Mouse (Mus musculus): ENCODE measurements at regions not wholly inside any gene's neighbourhood (a gene's known extent, or its start where the extent isn't known, plus 50 kb on each side); places are given as distances from the start of the nearest gene placed in this dataset.
"Not testable (repeated sequence)": the region's sequence is repeated elsewhere in the genome, so short reads cannot be mapped to it uniquely, and the experiment has no call there.

DNA sequence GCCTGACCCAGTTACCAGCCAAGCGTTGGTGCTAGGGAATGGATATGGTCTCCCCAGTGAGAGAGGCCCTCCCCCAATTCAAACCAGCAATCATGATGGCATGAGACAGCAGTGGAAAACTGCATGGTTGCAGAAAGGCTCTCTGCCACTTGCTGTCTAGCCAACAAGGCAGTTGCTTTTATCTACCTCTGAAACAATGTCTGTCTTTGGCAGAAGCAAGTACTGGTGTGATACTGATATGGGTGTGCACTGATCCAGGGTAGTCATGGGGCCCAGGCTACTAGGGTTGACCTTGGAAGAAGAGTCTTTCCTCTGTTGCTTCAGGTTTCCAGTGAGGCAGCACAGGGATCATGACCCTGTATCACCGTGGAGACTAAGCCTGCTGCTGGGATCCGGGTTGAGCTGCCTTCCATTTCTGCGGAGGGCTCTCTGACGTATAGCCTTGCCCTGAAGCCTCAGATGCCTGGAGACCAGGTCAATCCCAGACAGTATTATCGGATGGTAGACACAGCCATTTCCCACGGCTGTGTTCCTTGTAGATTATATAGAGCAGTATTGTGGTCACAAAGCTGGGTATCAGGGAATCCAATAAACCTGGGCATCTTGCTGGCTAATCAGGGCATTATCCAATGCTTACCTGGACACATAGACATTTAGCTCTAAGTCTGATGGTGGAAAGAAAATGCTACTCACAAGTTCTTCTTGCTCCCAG, 101.5 kb upstream of the Klf13 start:
- ATAC-seq (ENCODE audit: extremely low read depth, insufficient number of reproducible peaks, low FRiP score, poor library complexity, severe bottlenecking): no peak

- peak; percentile 70 for ATAC-seq (ENCODE audit: extremely low read depth, insufficient number of reproducible peaks, low FRiP score, poor library complexity, severe bottlenecking)
Measured at GRCm38 (mm10) chr7:64037701-64038231, 99.1 kb upstream of the Klf13 start.

- no peak for ATAC-seq (ENCODE audit: extremely low read depth, insufficient number of reproducible peaks, low FRiP score, poor library complexity, severe bottlenecking)
Measured at GRCm38 (mm10) chr7:64036154-64036553, 97.4 kb upstream of the Klf13 start.

- no peak for ATAC-seq (ENCODE audit: extremely low read depth, insufficient number of reproducible peaks, low FRiP score, poor library complexity, severe bottlenecking)
Measured at GRCm38 (mm10) chr7:64035025-64035606, 96.4 kb upstream of the Klf13 start.

DNA sequence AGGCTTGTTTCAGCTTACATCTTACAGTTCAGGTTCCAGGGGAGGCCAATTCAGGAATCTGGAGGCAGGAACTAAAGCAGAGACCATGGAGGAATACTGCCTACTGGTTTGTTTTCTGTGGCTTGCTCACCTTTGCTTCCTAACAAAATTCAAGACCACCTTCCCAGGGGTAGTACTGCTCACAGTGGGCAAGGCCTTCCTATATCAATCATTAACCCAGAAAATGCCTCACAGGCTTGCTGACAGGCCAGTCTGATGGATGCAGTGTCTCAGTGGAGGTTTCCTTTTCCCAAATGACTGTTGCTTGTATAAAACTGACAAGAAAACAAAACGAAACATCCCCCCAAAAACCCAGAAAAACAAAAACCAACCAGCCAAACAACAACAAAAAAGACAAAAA, 95.8 kb upstream of the Klf13 start:
- no peak for ATAC-seq (ENCODE audit: extremely low read depth, insufficient number of reproducible peaks, low FRiP score, poor library complexity, severe bottlenecking)

GRCm38 (mm10) chr7:64033388-64033787, 94.7 kb upstream of the Klf13 start:
- ATAC-seq (ENCODE audit: extremely low read depth, insufficient number of reproducible peaks, low FRiP score, poor library complexity, severe bottlenecking): no peak

DNA sequence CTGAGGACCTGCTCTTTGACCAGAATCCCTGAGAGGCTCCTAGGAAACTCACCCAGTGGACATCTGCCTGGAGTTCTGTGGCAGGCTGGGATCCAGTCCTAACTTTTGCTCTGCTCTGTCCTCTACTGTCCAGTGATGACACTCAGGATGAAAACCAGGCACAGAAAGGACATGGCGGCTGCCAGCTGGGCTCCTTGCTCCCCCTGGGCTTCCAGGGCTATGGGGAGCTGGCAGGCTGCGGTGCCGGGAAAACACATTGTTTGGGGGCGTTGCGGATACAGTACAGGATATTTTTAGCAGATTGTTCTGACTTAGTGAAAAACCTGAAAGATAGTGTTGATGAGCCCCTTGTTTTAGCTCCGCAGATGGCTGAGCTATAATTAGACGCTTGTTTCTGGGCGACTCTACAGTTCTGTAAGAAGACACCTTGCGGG, 94.2 kb upstream of the Klf13 start:
- ATAC-seq (ENCODE audit: extremely low read depth, insufficient number of reproducible peaks, low FRiP score, poor library complexity, severe bottlenecking): no peak

- no peak for ATAC-seq (ENCODE audit: extremely low read depth, insufficient number of reproducible peaks, low FRiP score, poor library complexity, severe bottlenecking)
Measured at GRCm38 (mm10) chr7:64030650-64031049, 91.9 kb upstream of the Klf13 start.

DNA sequence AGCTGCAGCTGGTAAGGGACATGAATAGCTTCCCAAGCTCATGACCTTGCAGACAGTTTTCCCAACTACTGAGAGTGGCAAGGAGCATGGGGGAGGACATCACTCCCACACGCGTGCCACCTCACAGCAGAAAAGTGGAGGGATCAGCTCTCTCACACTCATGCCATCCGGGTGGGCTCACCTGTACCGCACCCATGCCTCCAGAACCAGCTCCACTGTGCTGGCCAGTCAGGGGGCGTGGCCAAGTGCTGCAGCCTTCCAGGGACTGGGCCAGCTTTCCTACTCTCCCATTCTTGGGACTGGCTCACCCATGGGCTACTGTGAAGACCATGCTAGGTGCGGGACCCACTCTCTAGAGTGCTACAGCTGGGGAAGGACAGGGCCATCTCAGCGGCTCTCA, 88.4 kb upstream of the Klf13 start:
- ATAC-seq (ENCODE audit: extremely low read depth, insufficient number of reproducible peaks, low FRiP score, poor library complexity, severe bottlenecking): no peak

GRCm38 (mm10) chr7:64025155-64025554, 86.4 kb upstream of the Klf13 start:
- ATAC-seq (ENCODE audit: extremely low read depth, insufficient number of reproducible peaks, low FRiP score, poor library complexity, severe bottlenecking): no peak

DNA sequence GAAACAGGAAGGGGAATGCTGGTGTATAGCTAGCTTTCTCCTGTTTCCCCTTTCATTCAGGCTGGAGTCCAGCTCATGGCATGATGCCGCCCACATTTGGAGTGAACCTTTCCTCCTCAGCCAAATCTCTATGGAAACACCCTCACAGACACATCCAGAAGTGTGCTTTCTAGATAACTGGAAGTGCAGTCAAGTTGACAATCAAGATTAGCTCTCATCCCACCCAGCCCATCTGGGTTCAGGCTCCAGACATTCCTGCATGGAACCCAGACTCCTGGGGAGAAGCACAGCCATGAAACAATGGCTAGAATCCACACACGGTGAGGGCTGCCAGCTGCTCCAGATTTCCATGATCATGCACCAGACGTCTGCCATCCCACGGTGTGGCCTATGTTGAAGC, 85.5 kb upstream of the Klf13 start:
- no peak for ATAC-seq (ENCODE audit: extremely low read depth, insufficient number of reproducible peaks, low FRiP score, poor library complexity, severe bottlenecking)

DNA sequence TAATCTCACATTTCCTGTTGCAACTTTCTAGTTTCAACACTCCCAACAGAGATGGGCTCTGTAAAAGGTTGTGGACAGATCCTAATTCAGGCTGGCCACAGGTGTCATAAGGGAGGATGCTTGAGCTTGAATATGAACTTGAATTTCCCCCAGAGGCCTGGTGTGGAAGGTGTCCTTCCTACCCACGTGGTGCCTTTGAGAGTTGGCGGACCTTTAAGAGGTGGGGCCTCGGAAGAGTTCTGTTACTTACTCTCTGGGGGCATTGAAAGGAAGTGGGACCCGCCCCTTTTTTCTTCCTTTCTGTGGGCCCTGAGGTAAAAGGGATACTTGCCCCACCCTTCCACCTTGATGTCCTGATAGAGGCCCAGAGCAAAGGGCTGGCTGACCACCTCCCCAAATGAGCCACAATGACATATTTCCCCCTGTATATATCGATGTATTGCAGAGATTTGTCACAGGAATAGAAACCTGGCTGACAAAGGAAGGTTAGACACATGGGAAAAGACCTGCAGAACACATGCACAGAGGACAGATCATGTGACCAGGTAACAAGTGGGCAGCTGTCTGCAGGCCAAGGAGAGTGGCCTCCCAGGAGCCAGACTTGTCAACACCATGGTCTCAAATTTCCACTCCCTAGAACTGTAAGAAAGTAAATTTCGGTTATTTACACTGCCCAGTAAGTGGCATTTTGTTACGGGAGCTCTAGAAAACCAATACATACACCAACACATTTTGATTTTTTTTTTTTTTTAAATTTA, 84.2 kb upstream of the Klf13 start:
- ATAC-seq (ENCODE audit: extremely low read depth, insufficient number of reproducible peaks, low FRiP score, poor library complexity, severe bottlenecking): peak; percentile 75

DNA sequence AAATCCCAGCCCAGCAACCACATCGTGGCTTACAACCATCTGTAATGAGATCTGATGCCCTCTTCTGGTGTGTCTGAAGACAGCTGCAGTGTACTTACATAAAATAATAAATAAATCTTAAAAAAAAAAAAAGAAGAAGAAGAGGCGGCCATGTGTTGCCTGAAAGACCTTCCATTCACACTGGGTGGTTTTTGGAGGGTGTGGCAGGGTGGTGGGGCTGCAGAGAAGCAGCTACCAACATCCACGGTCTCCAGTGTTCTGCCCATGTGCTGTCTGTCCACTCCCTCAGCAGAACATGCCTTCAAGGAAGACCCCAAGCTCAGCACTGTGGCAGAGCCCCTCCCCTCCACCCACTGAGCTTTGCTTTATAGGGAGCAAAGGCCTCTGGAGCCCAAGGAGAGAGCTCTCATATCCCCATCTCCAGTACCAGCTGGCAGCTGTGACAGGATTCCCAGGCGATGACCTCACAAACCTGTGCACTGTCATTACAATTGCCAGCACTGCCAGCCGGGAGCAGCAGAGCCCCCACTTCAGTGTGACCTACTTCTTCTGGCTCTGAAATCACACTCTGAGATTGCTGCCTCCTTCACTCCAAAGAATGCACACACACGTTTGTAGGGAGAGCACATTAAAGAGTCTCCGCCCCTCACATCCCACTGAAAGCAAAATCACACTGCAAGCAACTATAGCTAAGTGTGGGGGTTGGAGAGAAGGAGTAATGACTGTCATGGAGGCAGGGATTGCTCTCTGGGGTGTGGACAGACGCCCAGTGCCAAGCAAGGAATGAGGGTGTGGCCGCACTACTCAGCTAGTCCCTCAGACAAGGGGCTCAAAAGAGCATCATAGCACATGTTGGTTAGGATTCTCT, 82.8 kb upstream of the Klf13 start:
- ATAC-seq (ENCODE audit: extremely low read depth, insufficient number of reproducible peaks, low FRiP score, poor library complexity, severe bottlenecking): no peak

GRCm38 (mm10) chr7:64018107-64018506, 79.4 kb upstream of the Klf13 start:
- ATAC-seq (ENCODE audit: extremely low read depth, insufficient number of reproducible peaks, low FRiP score, poor library complexity, severe bottlenecking): no peak

GRCm38 (mm10) chr7:64016874-64017273, 78.2 kb upstream of the Klf13 start:
- ATAC-seq (ENCODE audit: extremely low read depth, insufficient number of reproducible peaks, low FRiP score, poor library complexity, severe bottlenecking): no peak

GRCm38 (mm10) chr7:64015136-64015535, 76.4 kb upstream of the Klf13 start:
- not testable (repeated sequence) for ATAC-seq (ENCODE audit: extremely low read depth, insufficient number of reproducible peaks, low FRiP score, poor library complexity, severe bottlenecking)

DNA sequence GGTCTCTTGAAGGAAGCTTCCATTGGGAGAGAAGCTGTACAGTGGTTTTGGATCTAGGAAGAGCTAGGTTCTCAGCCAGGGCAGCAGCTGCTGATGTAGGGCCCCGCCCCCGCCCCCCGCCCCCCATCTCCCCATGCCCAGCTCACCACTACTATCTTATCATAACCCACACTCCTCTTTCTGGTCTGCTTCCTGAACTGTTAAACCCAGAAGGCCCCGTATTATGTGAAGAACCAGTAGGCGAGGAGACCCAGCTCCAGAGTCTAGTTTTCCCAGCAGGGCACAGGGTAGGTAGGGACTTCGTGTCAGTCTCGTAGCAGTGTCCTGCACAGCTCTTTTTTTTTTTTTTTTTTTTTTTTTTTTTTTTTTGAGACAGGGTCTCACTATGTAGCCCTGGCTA, 75.5 kb upstream of the Klf13 start:
- no peak for ATAC-seq (ENCODE audit: extremely low read depth, insufficient number of reproducible peaks, low FRiP score, poor library complexity, severe bottlenecking)

GRCm38 (mm10) chr7:64013023-64013547, 74.4 kb upstream of the Klf13 start:
- no peak for ATAC-seq (ENCODE audit: extremely low read depth, insufficient number of reproducible peaks, low FRiP score, poor library complexity, severe bottlenecking)

GRCm38 (mm10) chr7:64012268-64012601, 73.5 kb upstream of the Klf13 start:
- ATAC-seq (ENCODE audit: extremely low read depth, insufficient number of reproducible peaks, low FRiP score, poor library complexity, severe bottlenecking): no peak
